Mouse (Mus musculus) thymus, postnatal 25 days (tissue): Measurements from ENCODE around the gene Rnft1.
A peak's percentile ranks its signal among the peaks of the same experiment; 100 is the strongest.
"Not testable (repeated sequence)": the region's sequence is repeated elsewhere in the genome, so short reads cannot be mapped to it uniquely, and the experiment has no call there.

Experiments used
- DNase-seq: peaks from one replicate; pipeline ENCODE4 v3.0.0; 2022

Gene Rnft1

DNA sequence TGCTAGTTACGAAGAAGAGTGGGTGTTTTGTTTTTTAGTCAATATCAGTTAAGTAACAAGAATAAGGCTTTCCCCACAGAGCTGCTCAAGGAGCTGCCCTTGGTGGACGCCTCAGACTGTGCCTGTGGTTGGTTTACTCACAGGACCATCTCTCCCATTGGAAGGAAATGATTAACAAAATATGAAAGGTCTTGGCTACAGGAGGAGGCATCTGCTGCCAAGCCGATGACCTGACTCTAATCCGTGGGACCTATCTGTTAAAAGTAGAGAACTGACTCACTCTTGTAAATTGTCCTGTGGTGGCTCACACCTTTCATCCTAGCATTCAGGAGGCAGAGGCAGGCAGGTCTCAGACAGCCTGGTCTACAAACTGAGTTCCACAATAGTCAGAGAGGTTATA is 43.1 kb downstream of the Rnft1 start:
- DNase-seq = no peak

DNA sequence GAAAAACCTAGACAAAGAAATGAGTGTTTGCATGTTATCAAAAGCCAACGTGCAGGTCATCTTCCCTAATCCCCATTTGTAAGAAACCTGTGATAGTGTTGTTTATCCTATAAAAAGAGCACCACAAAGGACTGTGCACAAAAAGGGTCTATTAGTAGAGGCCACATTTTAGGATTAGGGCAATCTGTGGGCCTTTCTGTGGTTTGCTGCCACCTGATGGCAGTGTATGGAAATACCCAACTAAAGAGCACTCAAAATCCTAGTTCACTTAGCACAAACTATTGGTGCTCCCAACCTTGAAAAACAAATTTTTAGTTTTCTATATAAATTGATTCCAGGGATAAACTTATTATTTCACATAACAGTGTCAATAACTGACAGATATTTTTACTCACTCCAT is 48.4 kb downstream of the Rnft1 start:
- peak; percentile 27 for DNase-seq

DNA sequence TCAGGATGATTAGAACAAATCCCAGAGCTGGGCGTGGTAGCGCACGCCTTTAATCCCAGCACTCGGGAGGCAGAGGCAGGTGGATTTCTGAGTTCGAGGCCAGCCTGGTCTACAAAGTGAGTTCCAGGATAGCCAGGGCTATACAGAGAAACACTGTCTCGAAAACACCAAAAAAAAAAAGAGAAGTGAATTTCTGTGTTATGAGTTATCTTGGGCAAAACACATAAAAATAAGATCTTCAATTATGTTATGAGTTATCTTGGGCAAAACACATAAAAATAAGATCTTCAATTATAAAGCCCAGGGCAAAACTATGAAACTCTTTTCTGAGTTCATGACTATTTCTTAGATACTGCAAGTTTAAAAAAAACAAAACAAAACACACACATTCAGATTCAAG is 48.8 kb downstream of the Rnft1 start:
- not testable (repeated sequence) for DNase-seq

DNA sequence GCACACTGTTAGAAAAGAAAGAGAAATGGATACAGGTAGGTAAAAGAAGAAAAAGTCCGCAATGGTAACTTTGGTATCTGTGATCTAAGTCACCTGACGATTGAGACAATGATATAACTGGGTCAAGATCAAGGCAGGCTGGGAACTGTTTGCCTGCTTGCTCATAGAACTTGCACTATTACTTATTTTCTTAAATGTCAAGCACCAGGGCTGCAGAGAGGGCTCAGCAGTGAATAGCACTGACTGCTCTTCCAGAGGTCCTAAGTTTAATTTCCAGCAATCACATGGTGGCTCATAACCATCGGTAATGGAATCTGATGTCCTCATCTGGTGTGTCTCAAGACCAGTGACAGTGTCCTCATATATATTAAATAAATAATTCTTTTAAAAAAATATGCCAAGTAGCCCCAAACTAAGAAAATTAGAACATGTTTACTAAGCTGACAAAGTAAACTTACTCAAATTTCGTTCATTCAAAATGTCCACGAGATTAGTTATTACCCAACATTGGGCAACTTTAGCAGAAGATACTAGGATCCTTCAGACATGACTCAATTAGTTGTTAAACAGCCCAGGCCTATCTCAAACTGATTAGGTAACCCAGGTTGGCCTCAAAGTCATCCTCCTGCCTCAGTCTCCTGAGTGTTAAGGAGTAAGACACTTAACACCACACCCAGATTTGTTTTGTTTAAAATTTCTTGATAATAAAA is 49.9 kb downstream of the Rnft1 start:
- no peak for DNase-seq

DNA sequence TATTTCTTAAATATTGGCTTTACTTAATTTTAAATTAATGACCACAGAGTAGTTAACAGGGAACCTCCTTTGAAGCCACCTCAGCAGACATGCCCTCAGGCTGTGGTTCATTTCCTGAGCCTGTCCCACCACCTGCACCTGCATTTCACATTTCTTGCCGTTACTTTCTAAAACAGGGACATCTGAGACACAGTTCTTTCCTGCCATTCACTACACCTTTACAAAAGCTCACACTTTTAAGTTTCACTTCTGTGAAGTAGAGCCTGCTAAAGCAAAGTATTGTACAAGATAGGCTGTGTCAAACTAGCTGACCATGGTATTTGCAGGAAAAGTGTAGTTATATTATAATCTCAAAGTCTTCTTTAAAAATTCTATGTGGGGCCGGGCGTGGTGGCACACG is 54.3 kb downstream of the Rnft1 start:
- peak; percentile 41 for DNase-seq

DNA sequence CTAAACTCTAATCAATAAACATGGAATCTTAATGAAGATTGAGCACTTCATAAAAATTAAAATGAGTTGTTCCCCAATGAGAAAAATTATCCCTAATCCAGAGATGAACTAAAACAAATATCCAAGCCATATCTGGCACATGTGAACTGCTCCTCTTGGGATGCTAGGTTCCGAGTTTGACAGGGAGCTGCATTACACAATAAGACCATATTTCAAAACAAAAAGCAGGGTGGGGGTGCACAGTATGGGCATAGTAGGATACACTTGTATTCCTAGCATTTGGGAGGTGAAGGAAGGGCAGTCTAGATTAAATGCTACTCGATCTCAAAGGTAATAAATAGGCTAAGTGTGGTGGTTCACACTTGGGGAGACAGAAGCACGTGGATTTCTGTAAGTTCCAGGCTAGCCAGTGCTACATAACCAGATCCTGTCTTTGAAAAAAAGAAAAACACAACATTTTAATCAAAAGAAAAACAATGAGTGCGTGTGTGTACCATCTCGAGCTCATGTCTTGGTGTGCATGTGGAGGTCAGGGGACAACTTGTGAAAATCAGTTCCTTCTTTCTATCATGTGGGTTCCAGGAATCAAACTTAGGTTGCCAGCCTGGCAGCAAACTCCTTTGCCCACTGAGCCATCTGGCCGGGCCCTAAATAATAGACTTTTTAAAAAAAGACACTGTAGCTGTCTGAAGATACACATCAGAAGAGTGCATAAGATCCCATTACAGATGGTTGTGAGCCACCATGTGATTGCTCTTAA is 55.4 kb downstream of the Rnft1 start:
- no peak for DNase-seq

DNA sequence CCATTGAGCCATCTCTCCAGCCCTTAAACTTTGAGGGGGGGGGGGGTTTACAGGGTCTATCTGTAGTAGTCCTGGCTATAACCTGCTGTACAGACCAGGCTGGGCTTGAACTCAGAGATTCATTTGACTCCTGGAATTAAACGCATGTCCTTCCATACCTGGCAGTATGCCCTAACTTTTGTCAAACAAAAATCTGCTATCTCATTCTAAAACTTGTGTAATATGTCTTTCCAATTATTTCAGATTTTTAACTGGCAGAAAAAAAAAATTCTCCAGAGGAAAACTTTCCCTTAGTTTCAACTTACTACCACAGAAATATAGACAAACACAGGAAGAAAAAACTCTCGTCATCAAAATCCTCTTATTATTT is 56.0 kb downstream of the Rnft1 start:
- DNase-seq = no peak

DNA sequence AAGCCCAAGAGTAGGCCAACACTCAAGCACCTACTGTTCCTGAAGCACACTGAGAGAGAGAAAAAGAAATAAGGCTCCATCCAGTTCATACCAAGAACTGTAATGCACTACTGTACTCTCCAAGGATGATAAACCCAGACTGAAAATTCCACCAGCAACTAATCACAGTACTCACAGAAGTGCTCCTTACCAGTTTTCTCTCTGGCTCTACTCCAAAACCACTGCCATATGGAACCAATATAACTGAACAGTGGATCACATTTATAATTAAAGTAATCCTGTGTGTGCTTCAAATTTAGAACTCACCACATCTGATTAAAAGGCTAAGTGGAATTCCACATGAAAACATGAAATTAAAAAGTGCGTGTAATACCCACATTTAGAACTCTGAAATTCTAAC is 58.4 kb downstream of the Rnft1 start:
- no peak for DNase-seq

DNA sequence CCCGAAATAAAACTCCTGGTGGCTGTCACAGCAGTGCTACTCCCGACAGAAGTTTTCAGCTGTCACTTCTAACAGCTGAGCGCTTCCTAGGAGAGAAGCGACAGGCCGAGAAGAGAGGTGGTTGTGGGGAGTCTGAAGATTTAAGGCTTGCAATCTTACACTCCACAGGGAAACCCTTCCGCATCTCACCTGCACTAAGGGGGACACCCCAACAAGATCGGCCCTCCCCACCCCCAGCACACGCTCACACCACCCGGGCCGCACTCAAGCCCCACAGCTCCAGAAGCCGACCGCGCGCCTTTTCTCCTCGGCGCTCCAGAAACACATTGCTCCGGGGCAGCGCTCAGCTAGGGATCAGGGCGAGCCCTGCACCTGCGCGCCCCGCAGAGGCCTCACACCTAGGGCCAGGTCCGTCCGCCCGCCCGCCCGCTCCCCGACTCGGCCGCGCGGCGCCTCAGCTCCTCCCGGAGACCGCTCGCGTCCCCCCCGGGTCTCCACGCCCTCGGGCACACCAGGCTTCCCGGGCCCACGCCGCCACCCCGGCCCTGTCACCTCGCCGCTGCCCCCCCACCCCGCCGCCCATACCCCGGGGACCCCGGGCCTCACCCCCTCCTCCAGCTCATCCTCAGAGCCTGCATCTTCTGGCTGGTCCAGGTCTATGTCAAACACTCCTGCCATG is 59.6 kb downstream of the Rnft1 start:
- DNase-seq = no peak

DNA sequence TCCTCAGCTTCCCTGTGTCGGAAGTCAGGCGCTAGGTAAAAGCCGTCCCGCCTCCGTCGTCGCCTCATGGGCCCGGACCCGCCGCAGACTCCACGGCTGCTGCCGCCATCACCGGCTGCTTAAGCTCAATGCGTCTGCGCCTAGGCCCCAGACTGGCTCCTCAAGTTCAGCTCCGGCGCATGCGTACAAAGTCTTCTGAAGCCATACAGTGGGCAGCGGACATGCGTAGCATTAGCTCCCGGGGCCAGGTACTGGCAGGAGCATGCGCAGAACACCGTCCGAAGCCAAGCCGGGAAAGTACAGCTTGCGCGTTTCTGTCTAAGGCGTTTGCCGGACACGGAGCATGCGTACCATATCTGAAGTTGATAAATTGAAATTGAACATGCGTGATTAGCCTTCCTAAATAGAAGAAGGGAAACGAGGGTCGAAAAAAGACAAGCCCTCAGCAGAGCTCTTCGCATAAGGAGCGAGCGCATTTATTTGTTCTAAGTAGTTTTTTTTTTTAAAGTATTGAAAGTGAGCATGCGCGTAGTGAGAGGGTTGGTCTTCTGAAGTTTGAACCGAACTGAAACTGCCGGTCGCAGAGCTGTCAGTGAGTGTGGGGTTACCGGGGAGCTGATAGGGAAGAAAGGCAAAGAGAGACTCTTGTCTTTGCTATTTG is 60.3 kb downstream of the Rnft1 start, which contains the start of the genes Rps6kb1 and Tubd1:
TSS of gene Rps6kb1 (minus strand) at position 167 of the 661 bp plus-strand sequence.
TSS of gene Tubd1 (plus strand) at position 353 of the 661 bp plus-strand sequence.
- DNase-seq = peak; percentile 98

DNA sequence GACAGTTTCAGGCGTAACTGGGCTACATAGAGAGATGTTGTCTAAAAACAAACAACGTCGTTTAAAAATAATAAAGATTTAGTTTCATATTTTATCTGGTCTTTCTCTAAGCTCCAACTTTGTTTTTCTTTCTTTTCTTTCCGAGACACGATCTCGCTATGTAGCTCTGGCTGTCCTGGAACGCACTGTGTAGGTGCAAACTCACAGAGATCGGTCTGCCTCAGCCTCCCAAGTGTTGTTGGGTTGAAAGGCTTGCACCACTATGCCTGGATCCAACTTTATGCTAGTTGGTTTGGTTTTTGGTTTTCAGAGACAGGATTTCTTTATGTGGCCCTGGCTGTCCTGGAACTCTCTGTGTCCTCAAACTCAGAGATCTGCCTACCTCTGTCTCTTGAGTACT is 61.1 kb downstream of the Rnft1 start:
- DNase-seq = no peak

DNA sequence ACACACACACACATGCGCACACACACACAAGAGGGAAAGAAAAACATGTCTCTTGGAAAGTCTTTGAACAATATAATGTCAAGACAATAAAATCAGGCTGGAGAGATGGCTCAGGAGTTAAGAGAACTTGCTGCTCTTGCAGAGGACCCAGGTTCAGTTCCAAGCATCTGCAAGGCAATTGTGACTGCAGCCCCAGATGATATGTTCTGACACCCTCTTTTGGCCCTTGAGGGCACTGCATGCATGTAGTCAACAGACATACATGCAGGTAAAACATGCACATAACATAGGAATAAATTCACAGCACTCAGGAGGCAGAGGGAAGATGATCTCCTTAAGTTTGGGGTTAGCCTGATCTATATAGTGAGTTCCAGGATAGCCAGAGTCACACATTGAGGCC is 63.0 kb downstream of the Rnft1 start:
- peak; percentile 48 for DNase-seq
